Mouse (Mus musculus) E14TG2a.4 (cell line): Measurements from ENCODE around the gene Irx5.

Experiments used
- CTCF ChIP-seq: conservative IDR thresholded peaks from 2 replicates; pipeline ENCODE4 v1.5.1; 2014; ENCODE audit warnings: low read length
- NANOG ChIP-seq: IDR thresholded peaks from 2 replicates; pipeline ENCODE4 v1.6.1; 2014; ENCODE audit warnings: borderline replicate concordance, low read length, mixed read lengths
- POU5F1 ChIP-seq: IDR thresholded peaks from 2 replicates; pipeline ENCODE4 v1.6.1; 2014; ENCODE audit warnings: low read length, borderline replicate concordance

GRCm38 (mm10) chr8:92363217-92364147, 6.1 kb downstream of the Irx5 start:
- TF ChIP-seq CTCF, result no peak
- no peak for TF ChIP-seq POU5F1
- no peak for TF ChIP-seq NANOG
